Comparison of ENCODE assay signal across 29 mouse cellular contexts in genomic region chr19:24454451-24454850, GRCm38 (mm10). TPM values are rescaled to one million over a fixed set of nuclear protein-coding genes. Genes with fewer than 3 reads are reported as not detected.
DNase-seq lines count a peak whose midpoint lies in the region; ATAC-seq and TF ChIP-seq lines count a peak whose summit lies in the region.
"Had no signal": no experiment of that assay in that cellular context is flagged by ENCODE, and none has a peak within 500 bp of the region (broad histone marks: within the 10 kb centered on the region; RNA-seq: fewer than 3 reads in every experiment).

No protein-coding gene starts in this region.

- peaks cover 86% of the 10 kb centered on the region for H3K4me1 ChIP-seq in megakaryocyte, embryonic 14.5 days
- peaks cover 4% of the 10 kb centered on the region for H3K4me1 ChIP-seq in intestine, embryonic 15.5 days (replicated peaks)
- peaks cover 7% of the 10 kb centered on the region for H3K4me1 ChIP-seq in intestine, postnatal 0 days (replicated peaks; ENCODE audit: control insufficient read depth, insufficient read depth, low read length)
- H3K4me1 ChIP-seq in stomach, postnatal 0 days (replicated peaks; ENCODE audit: control insufficient read depth, insufficient read depth): no peaks in the 10 kb centered on the region

- no peak overlapping the region for H3K9ac ChIP-seq in intestine, embryonic 15.5 days
- H3K9ac ChIP-seq in intestine, postnatal 0 days (ENCODE audit: low read depth, low read length): no peak overlapping the region
- H3K9ac ChIP-seq in stomach, postnatal 0 days (ENCODE audit: low read length): no peak overlapping the region
- H3K9ac ChIP-seq: embryonic facial prominence, embryonic 13.5 days; forebrain, embryonic 13.5 days; heart, embryonic 13.5 days; hindbrain, embryonic 13.5 days had no signal

- no peak overlapping the region for H3K27ac ChIP-seq in intestine, embryonic 15.5 days
- 0 out of 2 replicates have a peak overlapping the region, but pooled peaks have one; percentile 22 for H3K27ac ChIP-seq in intestine, postnatal 0 days (ENCODE audit: low read depth, low read length)
- H3K27ac ChIP-seq in stomach, postnatal 0 days (replicated peaks): no peak overlapping the region
- H3K27ac ChIP-seq: embryonic facial prominence, embryonic 10.5 days; embryonic facial prominence, embryonic 13.5 days; heart, embryonic 10.5 days; heart, embryonic 13.5 days; hindbrain, embryonic 13.5 days had no signal

- TF ChIP-seq EP300 in stomach, postnatal 0 days (optimal IDR thresholded peaks at IDR 0.05): no peak

- peaks cover 26% of the 10 kb centered on the region for H3K36me3 ChIP-seq in megakaryocyte, embryonic 14.5 days (replicated peaks; ENCODE audit: low read length)
- H3K36me3 ChIP-seq in intestine, embryonic 15.5 days: no peaks in the 10 kb centered on the region
- no peaks in the 10 kb centered on the region for H3K36me3 ChIP-seq in intestine, postnatal 0 days (ENCODE audit: control insufficient read depth, insufficient read depth)
- no peaks in the 10 kb centered on the region for H3K36me3 ChIP-seq in stomach, postnatal 0 days (ENCODE audit: control insufficient read depth, insufficient read depth, low read length)
- H3K36me3 ChIP-seq: embryonic facial prominence, embryonic 10.5 days; embryonic facial prominence, embryonic 13.5 days; heart, embryonic 10.5 days; heart, embryonic 13.5 days; hindbrain, embryonic 13.5 days had no signal

- H3K27me3 ChIP-seq in megakaryocyte, embryonic 14.5 days (replicated peaks): no peaks in the 10 kb centered on the region
- no peaks in the 10 kb centered on the region for H3K27me3 ChIP-seq in intestine, embryonic 15.5 days (replicated peaks)
- no peaks in the 10 kb centered on the region for H3K27me3 ChIP-seq in intestine, postnatal 0 days (replicated peaks; ENCODE audit: control insufficient read depth, insufficient read depth, low read length)
- H3K27me3 ChIP-seq in stomach, postnatal 0 days (ENCODE audit: control insufficient read depth, insufficient read depth, low read length): no peaks in the 10 kb centered on the region
- H3K27me3 ChIP-seq: embryonic facial prominence, embryonic 13.5 days; forebrain, embryonic 13.5 days; heart, embryonic 13.5 days; hindbrain, embryonic 13.5 days had no signal

- ATAC-seq in megakaryocyte, adult 5-6 weeks (ENCODE audit: poor library complexity, severe bottlenecking): no peak
- ATAC-seq in intestine, embryonic 15.5 days: peak; percentile 77
- ATAC-seq in intestine, postnatal 0 days: 0 out of 2 replicates have a peak, but pooled peaks have one; percentile 14
- ATAC-seq in stomach, postnatal 0 days (ENCODE audit: low FRiP score, low TSS enrichment): no peak
- ATAC-seq: CD4-positive, CD25-positive, alpha-beta regulatory T cell, adult 4 months; forebrain, embryonic 13.5 days; hindbrain, embryonic 16.5 days had no signal

- no peaks in the 10 kb centered on the region for H3K9me3 ChIP-seq in megakaryocyte, embryonic 14.5 days
- no peaks in the 10 kb centered on the region for H3K9me3 ChIP-seq in intestine, embryonic 15.5 days
- H3K9me3 ChIP-seq in intestine, postnatal 0 days (ENCODE audit: control insufficient read depth): no peaks in the 10 kb centered on the region
- H3K9me3 ChIP-seq in stomach, postnatal 0 days (ENCODE audit: control insufficient read depth, low read length): no peaks in the 10 kb centered on the region
- H3K9me3 ChIP-seq: embryonic facial prominence, embryonic 10.5 days; embryonic facial prominence, embryonic 13.5 days; forebrain, embryonic 13.5 days; heart, embryonic 10.5 days; heart, embryonic 13.5 days; hindbrain, embryonic 13.5 days had no signal

- H3K4me2 ChIP-seq in intestine, embryonic 15.5 days (replicated peaks): peak overlapping the region; percentile 12
- peak overlapping the region; percentile 50; the same call in 1 of the 2 replicates for H3K4me2 ChIP-seq in intestine, postnatal 0 days (replicated peaks; ENCODE audit: low read depth)
- H3K4me2 ChIP-seq in stomach, postnatal 0 days (replicated peaks; ENCODE audit: low read depth): no peak overlapping the region
- H3K4me2 ChIP-seq: embryonic facial prominence, embryonic 13.5 days; heart, embryonic 13.5 days had no signal

- WGBS in intestine, embryonic 15.5 days: 67% methylated on average over 2 of the region's 2 CpGs
- WGBS in intestine, postnatal 0 days: 47% methylated on average over 2 of the region's 2 CpGs
- WGBS in stomach, postnatal 0 days: 82% methylated on average over 2 of the region's 2 CpGs

- DNase-seq in heart, adult 11 months: peak; percentile 72
- DNase-seq in heart, adult 9 months (ENCODE audit: low spot score in 2 of 2): no peak
- DNase-seq in stomach, postnatal 0 days (ENCODE audit: low spot score): no peak
- no peak for DNase-seq in frontal cortex, adult 2 months (ENCODE audit: extremely low spot score in 1 of 2, low spot score in 1 of 2)
- DNase-seq: adrenal gland, adult 2 months; adrenal gland, postnatal 14 days; cerebellum, adult 11 months; cerebellum, adult 2 months; cerebellum, adult 9-11 months; cerebellum, postnatal 36 days; embryo, embryonic 11 days; gastrocnemius, adult 2 months; gastrocnemius, postnatal 14 days; heart, adult 18-20 months; heart, postnatal 14 days; heart, postnatal 4 days had no signal

- no peak for TF ChIP-seq CTCF in intestine, postnatal 0 days (IDR thresholded peaks at IDR 0.05; ENCODE audit: low read depth)
- TF ChIP-seq CTCF in stomach, postnatal 0 days (IDR thresholded peaks at IDR 0.05; ENCODE audit: low read depth): no peak

- peak overlapping the region; percentile 35 for H3K4me3 ChIP-seq in megakaryocyte, embryonic 14.5 days (replicated peaks)
- no peak overlapping the region for H3K4me3 ChIP-seq in intestine, embryonic 15.5 days (replicated peaks)
- H3K4me3 ChIP-seq in intestine, postnatal 0 days (ENCODE audit: low read depth, low read length): no peak overlapping the region
- no peak overlapping the region for H3K4me3 ChIP-seq in stomach, postnatal 0 days (ENCODE audit: low read depth, low read length)
- H3K4me3 ChIP-seq: embryonic facial prominence, embryonic 10.5 days; embryonic facial prominence, embryonic 13.5 days; erythroblast, embryonic 14.5 days; forebrain, embryonic 13.5 days; gastrocnemius, adult 2 months; heart, embryonic 10.5 days; heart, embryonic 13.5 days; hindbrain, embryonic 13.5 days had no signal

RNA-seq across cellular contexts. Expression of gene Fam122a, which starts 22.7 kb away (rescaled TPM):
- 16.1 and 22.2 TPM in 2 replicates for polyA plus RNA-seq in megakaryocyte, embryonic 14.5 days (2012; ENCODE audit: insufficient read depth, low replicate concordance)
- total RNA-seq in megakaryocyte, adult 5-6 weeks (2015): 30.1 and 31.3 TPM in 2 replicates
- total RNA-seq in megakaryocyte, adult 5-6 weeks (2017): 5.9 and 8.3 TPM in 2 replicates
- polyA plus RNA-seq in intestine, embryonic 15.5 days (2015; fragmentation: Nextera tagmentation; extraction: Ambion mirVana): 44.5 and 50.0 TPM in 2 replicates
- 40.5 and 45.0 TPM in 2 replicates for polyA plus RNA-seq in intestine, postnatal 0 days (2015; fragmentation: Nextera tagmentation; extraction: Ambion mirVana)
- polyA plus RNA-seq in stomach, postnatal 0 days (2015; fragmentation: Nextera tagmentation; extraction: Ambion mirVana): 42.2 and 46.2 TPM in 2 replicates
- polyA plus RNA-seq in frontal cortex, adult 2 months (2012; rRNA removed): 25.1 and 25.9 TPM in 2 replicates

Comparison
In these comparisons a context has a peak if more than half of its experiments do, and no peak if none do; other contexts are left out.
1. ATAC-seq: peak in intestine, embryonic 15.5 days (single experiment) and intestine, postnatal 0 days (single experiment); none in megakaryocyte, adult 5-6 weeks (single experiment) and stomach, postnatal 0 days (single experiment).